Mouse (Mus musculus): ENCODE measurements around the gene Gps1. TPM values are rescaled to one million over a fixed set of nuclear protein-coding genes. Genes with fewer than 3 reads are reported as not detected.

Gene Gps1
- 10 to 100 TPM; 75.3 to 86.7 TPM for total RNA-seq (2023)

GRCm38 (mm10) chr11:120784064-120784791 is at the start of gene Gps1, which contains the start of gene Rfng:
Gps1 (plus strand) TSS chr11:120784272.
Rfng (minus strand) TSS chr11:120784207.

GRCm38 (mm10) chr11:120762672-120763041 is 21.4 kb upstream of the Gps1 start, which contains the start of gene Hmga1b:
Hmga1b (plus strand) TSS chr11:120762794.

DNA sequence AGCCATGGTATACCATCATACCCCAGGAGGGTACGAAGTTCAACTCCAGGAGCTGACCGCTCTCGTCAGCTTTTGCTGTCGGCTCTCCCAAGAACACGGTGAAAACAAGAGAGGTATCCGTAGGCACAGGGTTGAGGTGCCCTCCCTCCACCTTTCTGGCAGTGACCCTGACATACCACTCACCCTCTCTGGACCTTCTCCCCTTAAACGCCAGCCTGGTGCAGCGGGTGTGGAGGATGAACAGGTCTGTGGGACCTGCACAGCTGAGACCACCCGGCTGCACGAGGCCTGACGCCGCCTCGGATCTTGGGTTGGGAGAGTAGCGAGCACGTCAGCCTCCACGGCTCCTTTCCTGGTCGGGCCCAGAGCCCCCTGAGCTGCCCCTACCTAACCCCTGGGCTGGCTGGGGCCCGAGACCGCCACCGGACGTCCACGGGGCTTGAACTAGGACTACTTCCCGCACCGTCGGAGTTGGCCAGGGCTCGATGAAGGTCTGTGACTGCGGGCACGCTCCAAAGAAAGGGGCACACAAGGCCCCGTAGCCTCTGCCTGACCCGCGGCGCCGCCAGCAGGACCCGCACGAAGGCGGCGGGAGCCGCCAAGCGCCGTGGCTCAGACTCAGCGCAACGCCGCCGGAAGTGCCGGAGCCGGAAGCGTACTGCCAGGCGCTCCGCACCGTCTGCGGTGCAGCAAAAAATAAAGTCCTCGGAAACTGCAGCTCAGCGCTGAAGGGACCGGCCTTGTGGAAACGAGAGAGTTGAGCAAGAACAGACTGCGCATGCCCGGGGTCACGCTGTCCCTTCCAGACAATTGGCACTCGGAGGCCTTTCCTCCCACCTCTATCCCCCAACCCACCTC is 11.9 kb downstream of the Gps1 start, which contains the start of gene Dus1l:
Gene Dus1l, minus strand, starts transcription at position 648 of the 858 bp plus-strand sequence.

DNA sequence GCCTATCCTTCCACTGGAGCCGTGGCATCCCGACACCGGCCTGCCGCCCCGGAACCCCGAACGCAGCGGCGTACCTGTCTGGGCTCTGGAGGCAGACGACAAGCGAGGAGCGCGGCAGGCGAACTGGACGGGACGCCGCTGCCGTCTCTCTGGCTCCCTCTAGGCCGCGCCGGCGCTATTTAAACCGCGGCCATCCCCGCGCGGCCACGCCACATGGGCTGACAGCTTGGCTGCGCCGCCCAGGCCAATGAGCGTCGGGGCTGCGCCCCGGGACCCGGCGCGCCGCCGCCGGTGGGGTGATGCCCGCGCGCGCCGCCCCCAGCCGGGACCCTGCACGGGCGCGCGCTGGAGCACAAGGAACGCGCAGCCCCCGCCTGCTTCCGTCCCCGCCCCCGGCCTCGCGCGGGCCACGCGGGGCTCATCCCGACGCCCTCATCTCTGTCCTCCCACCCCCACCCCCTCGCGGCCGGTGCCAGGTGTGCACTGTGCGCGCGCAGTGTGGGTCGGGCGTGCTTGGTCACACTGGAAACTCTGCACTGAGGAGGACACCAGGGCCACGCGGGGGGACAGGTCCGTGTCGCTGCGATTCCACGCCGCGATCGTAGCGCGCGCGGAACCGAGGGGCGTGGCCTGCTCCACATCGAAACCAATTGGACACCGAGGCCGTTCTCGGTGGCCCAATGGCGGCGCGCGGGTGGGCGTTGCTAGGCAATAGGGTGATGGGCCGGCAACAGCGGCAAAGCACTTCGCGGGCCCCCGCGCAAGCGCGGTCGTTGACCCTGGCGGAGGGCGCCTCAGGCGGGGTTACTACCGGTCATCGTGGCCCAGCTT is 40.1 kb downstream of the Gps1 start, which contains the start of gene Fasn:
Gene Fasn, minus strand, starts transcription at position 592 of the 831 bp plus-strand sequence.

Other genes starting within 250 kb of the Gps1 start
- gene Mcrip1, start 234.5 kb upstream of the Gps1 start, total RNA-seq (2023) = 10 to 100 TPM; 40.5 to 43.6 TPM
- gene Ppp1r27, start 233.1 kb upstream of the Gps1 start, total RNA-seq (2023) = not detected
- gene P4hb, start 211.0 kb upstream of the Gps1 start, total RNA-seq (2023) = 100 to 1,000 TPM; 141 to 149 TPM
- 100 to 1,000 TPM; 520 to 527 TPM for gene Arhgdia, start 202.6 kb upstream of the Gps1 start, total RNA-seq (2023)
- 100 to 1,000 TPM; 130 to 143 TPM for gene Alyref, start 185.9 kb upstream of the Gps1 start, total RNA-seq (2023)
- 10 to 100 TPM; 50.0 to 53.1 TPM for gene Anapc11, start 185.9 kb upstream of the Gps1 start, total RNA-seq (2023)
- 1 to 10 TPM; 1.6 to 2.4 TPM for gene Npb, start 175.8 kb upstream of the Gps1 start, total RNA-seq (2023)
- gene Pcyt2, start 166.3 kb upstream of the Gps1 start, total RNA-seq (2023) = 100 to 1,000 TPM; 107 to 119 TPM
- gene Sirt7, start 159.0 kb upstream of the Gps1 start, total RNA-seq (2023) = 100 to 1,000 TPM; 124 to 136 TPM
- 10 to 100 TPM; 48.0 to 54.0 TPM for gene Mafg, start 150.7 kb upstream of the Gps1 start, total RNA-seq (2023)
- gene Pycr1, start 140.5 kb upstream of the Gps1 start, total RNA-seq (2023) = under 1 TPM in 1 of 2 experiments, not detected in 1; 0.81 TPM
- 1 to 10 TPM in 1 of 2 experiments, not detected in 1; 1.4 TPM for gene Myadml2, start 136.1 kb upstream of the Gps1 start, total RNA-seq (2023)
- gene Notum, start 123.1 kb upstream of the Gps1 start, total RNA-seq (2023) = not detected
- gene Aspscr1, start 111.3 kb upstream of the Gps1 start, total RNA-seq (2023) = 100 to 1,000 TPM in 1 of 2 experiments, 10 to 100 TPM in 1; 97.4 to 100 TPM
- gene Cenpx, start 70.5 kb upstream of the Gps1 start, total RNA-seq (2023) = 10 to 100 TPM; 30.5 to 32.1 TPM
- 10 to 100 TPM; 38.6 to 46.7 TPM for gene Lrrc45, start 70.3 kb upstream of the Gps1 start, total RNA-seq (2023)
- gene Rac3, start 62.8 kb upstream of the Gps1 start, total RNA-seq (2023) = 1 to 10 TPM; 1.1 to 1.5 TPM
- gene Dcxr, start 57.0 kb upstream of the Gps1 start, total RNA-seq (2023) = 10 to 100 TPM; 12.1 to 18.0 TPM
- not detected for gene Cbr2, start 52.2 kb upstream of the Gps1 start, total RNA-seq (2023)
- 10 to 100 TPM; 32.7 to 39.2 TPM for gene Hmga1b, start 21.5 kb upstream of the Gps1 start, total RNA-seq (2023)
- gene Rfng, start 65 bp upstream of the Gps1 start, total RNA-seq (2023) = 10 to 100 TPM; 14.3 to 15.5 TPM
- 10 to 100 TPM; 62.1 to 78.8 TPM for gene Dus1l, start 12.1 kb downstream of the Gps1 start, total RNA-seq (2023)
- gene Fasn, start 40.3 kb downstream of the Gps1 start, total RNA-seq (2023) = 100 to 1,000 TPM; 107 to 111 TPM
- gene Ccdc57, start 148.6 kb downstream of the Gps1 start, total RNA-seq (2023) = 1 to 10 TPM in 1 of 2 experiments, under 1 TPM in 1; 0.83 to 1.4 TPM
- 1 to 10 TPM in 1 of 2 experiments, under 1 TPM in 1; 0.65 to 2.3 TPM for gene Slc16a3, start 164.2 kb downstream of the Gps1 start, total RNA-seq (2023)
- gene Csnk1d, start 207.1 kb downstream of the Gps1 start, total RNA-seq (2023) = 100 to 1,000 TPM; 134 to 142 TPM

Data from B cell, adult 67 days (primary cell).